Comparison of ENCODE assay signal across 9 mouse cellular contexts in the genomic region with DNA sequence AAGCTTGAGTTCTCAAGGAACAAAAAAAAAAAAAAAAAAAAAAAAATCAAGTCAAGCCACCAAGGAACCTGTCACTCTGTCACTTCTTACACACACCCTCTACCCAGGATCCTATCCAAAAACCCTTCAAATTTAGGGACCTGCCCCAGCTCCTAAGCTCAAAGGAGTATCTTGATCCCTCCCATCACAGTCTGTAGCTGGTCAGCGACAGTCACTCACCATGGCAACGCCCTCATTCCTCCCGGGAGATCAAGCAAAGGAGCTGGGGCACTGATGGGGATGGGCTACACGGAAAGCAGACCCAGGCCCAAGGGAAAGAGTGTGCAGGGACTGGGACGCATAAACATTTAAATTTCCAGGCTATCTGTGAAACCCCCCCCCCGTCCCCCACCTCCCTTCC. TPM values are rescaled to one million over a fixed set of nuclear protein-coding genes. Genes with fewer than 3 reads are reported as not detected.
A peak's percentile ranks its signal among the peaks of the same experiment; 100 is the strongest.
DNase-seq lines count a peak whose midpoint lies in the region; ATAC-seq lines count a peak whose summit lies in the region.
"Had no signal": no experiment of that assay in that cellular context is flagged by ENCODE, and none has a peak within 500 bp of the region (broad histone marks: within the 10 kb centered on the region; RNA-seq: fewer than 3 reads in every experiment).

No protein-coding gene starts in this region.

- peaks cover 42% of the 10 kb centered on the region for H3K4me1 ChIP-seq in lung, embryonic 16.5 days (replicated peaks; ENCODE audit: control insufficient read depth, insufficient read depth, low read length)
- peaks cover 22% of the 10 kb centered on the region for H3K4me1 ChIP-seq in limb, embryonic 11.5 days (ENCODE audit: control insufficient read depth, insufficient read depth, low read length)

- no peaks in the 10 kb centered on the region for H3K27me3 ChIP-seq in lung, embryonic 16.5 days (ENCODE audit: control insufficient read depth, insufficient read depth, low read depth, low read length)
- H3K27me3 ChIP-seq in limb, embryonic 11.5 days (ENCODE audit: control insufficient read depth, insufficient read depth, low read length): 0 out of 2 replicates have a peak, but pooled peaks cover 5% of the 10 kb centered on the region

- no peaks in the 10 kb centered on the region for H3K9me3 ChIP-seq in lung, embryonic 16.5 days (ENCODE audit: control insufficient read depth, low read length)
- no peaks in the 10 kb centered on the region for H3K9me3 ChIP-seq in limb, embryonic 11.5 days (ENCODE audit: control insufficient read depth, low read length)

- peaks cover 23% of the 10 kb centered on the region for H3K36me3 ChIP-seq in lung, embryonic 16.5 days (ENCODE audit: control insufficient read depth, insufficient read depth, low read length)
- peaks cover 4% of the 10 kb centered on the region; the same call in 1 of the 2 replicates for H3K36me3 ChIP-seq in limb, embryonic 11.5 days (ENCODE audit: control insufficient read depth, insufficient read depth, low read length)

- H3K9ac ChIP-seq in lung, embryonic 16.5 days (ENCODE audit: low read length): no peak overlapping the region
- peak overlapping the region; percentile 7; the same call in 1 of the 2 replicates for H3K9ac ChIP-seq in limb, embryonic 11.5 days (ENCODE audit: low read length)

- H3K27ac ChIP-seq in lung, embryonic 16.5 days (ENCODE audit: low read length): peak overlapping the region; percentile 89; the same call in 1 of the 2 replicates
- H3K27ac ChIP-seq in limb, embryonic 11.5 days (replicated peaks; ENCODE audit: low read depth, low read length): no peak overlapping the region

- no peak overlapping the region for H3K4me3 ChIP-seq in lung, embryonic 16.5 days (ENCODE audit: low read length)
- no peak overlapping the region for H3K4me3 ChIP-seq in limb, embryonic 11.5 days (ENCODE audit: low read depth, low read length)

- DNase-seq in cerebellum, adult 11-12 months: peak; percentile 51
- no peak for DNase-seq in cerebellum, postnatal 25 days
- DNase-seq in lung, adult 18-20 months: no peak
- no peak for DNase-seq in limb, embryonic 11.5 days (ENCODE audit: low spot score)
- DNase-seq in retina, postnatal 1 day: peak; percentile 77
- no peak for DNase-seq in T-cell, adult 2 months (ENCODE audit: low spot score)
- DNase-seq in testis, postnatal 14 days (ENCODE audit: low spot score): no peak
- DNase-seq: gastrocnemius, postnatal 36 days had no signal

- no peak overlapping the region for H3K4me2 ChIP-seq in lung, embryonic 16.5 days (ENCODE audit: low read depth, low read length)
- H3K4me2 ChIP-seq in limb, embryonic 11.5 days (ENCODE audit: low read depth, severe bottlenecking): no peak overlapping the region; the same call in 1 of the 2 replicates

- ATAC-seq in lung, embryonic 16.5 days (ENCODE audit: low read depth): no peak
- ATAC-seq in limb, embryonic 11.5 days (ENCODE audit: insufficient number of reproducible peaks, low FRiP score, low TSS enrichment, low read depth): no peak

- WGBS in lung, embryonic 16.5 days: 15% methylated on average over 6 of the region's 6 CpGs
- WGBS in limb, embryonic 11.5 days: 12% methylated on average over 6 of the region's 6 CpGs

RNA-seq across cellular contexts. Expression of a gene that starts 2.7 kb away (rescaled TPM):
- polyA plus RNA-seq in lung, embryonic 16.5 days (2015; fragmentation: Nextera tagmentation; extraction: Ambion mirVana): 2.9 and 3.9 TPM in 2 replicates
- 5.5 and 7.9 TPM in 2 replicates for polyA plus RNA-seq in limb, embryonic 11.5 days (2014; fragmentation: Nextera tagmentation; extraction: Ambion mirVana)

RNA-seq across cellular contexts. Expression of a gene that starts 14.7 kb away (rescaled TPM):
- polyA plus RNA-seq in lung, embryonic 16.5 days (2015; fragmentation: Nextera tagmentation; extraction: Ambion mirVana): 195 and 201 TPM in 2 replicates
- polyA plus RNA-seq in limb, embryonic 11.5 days (2014; fragmentation: Nextera tagmentation; extraction: Ambion mirVana): 58.8 and 60.5 TPM in 2 replicates

RNA-seq across cellular contexts. Expression of a gene that starts 25.1 kb away (rescaled TPM):
- polyA plus RNA-seq in lung, embryonic 16.5 days (2015; fragmentation: Nextera tagmentation; extraction: Ambion mirVana): 12.1 TPM in 2 replicates
- polyA plus RNA-seq in limb, embryonic 11.5 days (2014; fragmentation: Nextera tagmentation; extraction: Ambion mirVana): 3.4 and 4.4 TPM in 2 replicates

RNA-seq across cellular contexts. Expression of a gene that starts 37.0 kb away (rescaled TPM):
- polyA plus RNA-seq in lung, embryonic 16.5 days (2015; fragmentation: Nextera tagmentation; extraction: Ambion mirVana): 234 and 252 TPM in 2 replicates
- polyA plus RNA-seq in limb, embryonic 11.5 days (2014; fragmentation: Nextera tagmentation; extraction: Ambion mirVana): 166 and 180 TPM in 2 replicates

RNA-seq across cellular contexts. Expression of a gene that starts 51.6 kb away (rescaled TPM):
- 1.8 and 2.9 TPM in 2 replicates for polyA plus RNA-seq in lung, embryonic 16.5 days (2015; fragmentation: Nextera tagmentation; extraction: Ambion mirVana)
- polyA plus RNA-seq in limb, embryonic 11.5 days (2014; fragmentation: Nextera tagmentation; extraction: Ambion mirVana): 0.57 and 1.0 TPM in 2 replicates

Comparison
In these comparisons a context has a peak if more than half of its experiments do, and no peak if none do; other contexts are left out.
1. DNase-seq: peak in cerebellum, adult 11-12 months (single experiment) and retina, postnatal 1 day (single experiment); none in cerebellum, postnatal 25 days (0 of 2), lung, adult 18-20 months (0 of 2), limb, embryonic 11.5 days (single experiment), T-cell, adult 2 months (single experiment) and testis, postnatal 14 days (single experiment).